Comparison of ENCODE assay signal across 9 mouse cellular contexts in genomic region chr6:121556481-121556880, GRCm38 (mm10).
A peak's percentile ranks its signal among the peaks of the same experiment; 100 is the strongest.
DNase-seq lines count a peak whose midpoint lies in the region; ATAC-seq lines count a peak whose summit lies in the region.
"Had no signal": no experiment of that assay in that cellular context is flagged by ENCODE, and none has a peak within 500 bp of the region (broad histone marks: within the 10 kb centered on the region; RNA-seq: fewer than 3 reads in every experiment).

No protein-coding gene starts in this region.

- no peak overlapping the region for H3K27ac ChIP-seq in hindbrain, embryonic 14.5 days
- H3K27ac ChIP-seq in hindbrain, embryonic 16.5 days (ENCODE audit: low read depth, low read length): no peak overlapping the region
- H3K27ac ChIP-seq: hindbrain, embryonic 15.5 days had no signal

- H3K4me1 ChIP-seq in hindbrain, embryonic 14.5 days (replicated peaks; ENCODE audit: control insufficient read depth, insufficient read depth, low read length): no peaks in the 10 kb centered on the region
- H3K4me1 ChIP-seq in hindbrain, embryonic 16.5 days (ENCODE audit: control insufficient read depth, insufficient read depth, low read depth, low read length): no peaks in the 10 kb centered on the region
- H3K4me1 ChIP-seq: hindbrain, embryonic 15.5 days had no signal

- no peaks in the 10 kb centered on the region for H3K27me3 ChIP-seq in hindbrain, embryonic 14.5 days (ENCODE audit: control insufficient read depth, insufficient read depth, low read length)
- H3K27me3 ChIP-seq in hindbrain, embryonic 16.5 days (replicated peaks; ENCODE audit: control insufficient read depth, insufficient read depth, low read length): no peaks in the 10 kb centered on the region
- H3K27me3 ChIP-seq: hindbrain, embryonic 15.5 days had no signal

- H3K36me3 ChIP-seq in hindbrain, embryonic 14.5 days (replicated peaks; ENCODE audit: control insufficient read depth, insufficient read depth): no peaks in the 10 kb centered on the region
- no peaks in the 10 kb centered on the region for H3K36me3 ChIP-seq in hindbrain, embryonic 16.5 days (ENCODE audit: control insufficient read depth, insufficient read depth, low read length)
- H3K36me3 ChIP-seq: hindbrain, embryonic 15.5 days had no signal

- H3K9ac ChIP-seq in hindbrain, embryonic 14.5 days: no peak overlapping the region
- no peak overlapping the region for H3K9ac ChIP-seq in hindbrain, embryonic 16.5 days (ENCODE audit: low read depth, low read length)
- H3K9ac ChIP-seq: hindbrain, embryonic 15.5 days had no signal

- no peak for ATAC-seq in hindbrain, embryonic 14.5 days (ENCODE audit: low FRiP score)
- ATAC-seq in hindbrain, embryonic 16.5 days: no peak

- H3K4me3 ChIP-seq in hindbrain, embryonic 14.5 days (replicated peaks; ENCODE audit: low read length): no peak overlapping the region
- H3K4me3 ChIP-seq in hindbrain, embryonic 16.5 days (ENCODE audit: low read length): no peak overlapping the region
- H3K4me3 ChIP-seq: hindbrain, embryonic 15.5 days had no signal

- H3K9me3 ChIP-seq in hindbrain, embryonic 14.5 days (ENCODE audit: control insufficient read depth, low read length): no peaks in the 10 kb centered on the region
- H3K9me3 ChIP-seq in hindbrain, embryonic 16.5 days (ENCODE audit: control insufficient read depth, low read length): no peaks in the 10 kb centered on the region
- H3K9me3 ChIP-seq: hindbrain, embryonic 15.5 days had no signal

- no peak overlapping the region for H3K4me2 ChIP-seq in hindbrain, embryonic 14.5 days (replicated peaks)
- H3K4me2 ChIP-seq in hindbrain, embryonic 16.5 days (ENCODE audit: low read length): no peak overlapping the region
- H3K4me2 ChIP-seq: hindbrain, embryonic 15.5 days had no signal

- WGBS in hindbrain, embryonic 14.5 days: 4% methylated on average over 3 of the region's 3 CpGs
- WGBS in hindbrain, embryonic 16.5 days: 5% methylated on average over 3 of the region's 3 CpGs

- peak; percentile 48 for DNase-seq in hindbrain, embryonic 14.5 days (ENCODE audit: low spot score)
- peak; percentile 21 for DNase-seq in thymus, postnatal 4 days
- DNase-seq in thymus, postnatal 36 days: no peak
- peak; percentile 47 for DNase-seq in embryo, embryonic 9.5 days (ENCODE audit: extremely low spot score)
- DNase-seq in retina, embryonic 14.5 days (ENCODE audit: low spot score): peak; percentile 70
- DNase-seq in heart, adult 11 months: no peak
- no peak for DNase-seq in frontal cortex, postnatal 14 days (ENCODE audit: low spot score in 2 of 2)

Comparison
In these comparisons a context has a peak if more than half of its experiments do, and no peak if none do; other contexts are left out.
1. DNase-seq: peak in hindbrain, embryonic 14.5 days (single experiment), thymus, postnatal 4 days (single experiment), embryo, embryonic 9.5 days (single experiment) and retina, embryonic 14.5 days (single experiment); none in thymus, postnatal 36 days (0 of 2), heart, adult 11 months (single experiment) and frontal cortex, postnatal 14 days (0 of 2).